Mouse (Mus musculus): Measurements from ENCODE around the gene Rad51d.
A peak's percentile ranks its signal among the peaks of the same experiment; 100 is the strongest.
"Not testable (repeated sequence)": the region's sequence is repeated elsewhere in the genome, so short reads cannot be mapped to it uniquely, and the experiment has no call there.

The Rad51d gene

DNA sequence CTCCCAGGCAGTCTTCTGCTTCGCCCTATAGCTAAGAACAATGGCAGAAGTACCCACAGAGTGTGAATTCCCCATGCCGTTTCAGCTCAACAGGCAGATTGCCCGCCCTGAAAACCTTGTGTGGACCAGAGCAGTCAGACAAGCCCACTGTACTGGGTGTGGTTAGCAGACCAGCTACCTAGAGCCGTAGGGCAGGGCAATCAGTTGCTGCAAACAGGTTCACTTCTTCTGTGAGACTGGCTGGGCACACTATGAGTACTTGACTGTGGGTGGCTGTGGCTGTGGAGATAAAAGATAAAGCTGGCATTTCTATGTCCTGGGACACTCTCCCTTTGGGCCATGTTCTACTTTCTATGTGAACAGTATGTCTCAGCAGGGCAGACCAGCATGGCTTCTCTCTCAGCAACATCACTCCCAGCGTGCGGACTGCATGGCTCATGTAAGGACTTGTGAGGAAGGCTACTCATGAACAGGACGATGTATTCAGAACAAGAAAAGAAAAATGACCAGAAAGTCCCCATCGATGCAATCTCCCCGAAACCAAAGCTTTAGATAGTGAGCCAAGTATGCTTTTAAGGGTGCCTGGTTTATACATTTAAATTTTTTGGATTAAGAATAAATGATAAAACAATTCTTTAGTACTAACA lies 35.0 kb downstream of the Rad51d start:
- no peak for DNase-seq (ENCODE audit: low spot score)

DNA sequence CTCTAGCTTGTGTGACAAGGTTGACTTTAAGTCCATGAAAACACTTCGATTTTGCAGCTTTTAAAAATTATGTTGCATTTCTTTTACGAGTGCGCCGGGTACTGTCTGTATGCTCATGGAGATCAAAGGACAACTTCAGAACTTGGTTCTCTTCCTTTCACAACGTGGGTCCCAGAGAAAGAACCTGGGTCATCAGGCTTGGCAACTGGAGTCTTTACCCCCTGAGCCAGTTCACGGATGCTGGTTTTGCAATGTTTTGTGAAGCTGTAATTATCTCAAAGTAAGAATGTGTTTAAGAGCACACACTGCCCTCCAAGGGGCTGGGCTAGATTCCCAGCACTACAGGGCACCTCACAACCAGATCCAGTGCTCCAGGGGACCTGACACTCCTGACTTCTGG lies 36.3 kb downstream of the Rad51d start:
- DNase-seq (ENCODE audit: low spot score), result no peak

DNA sequence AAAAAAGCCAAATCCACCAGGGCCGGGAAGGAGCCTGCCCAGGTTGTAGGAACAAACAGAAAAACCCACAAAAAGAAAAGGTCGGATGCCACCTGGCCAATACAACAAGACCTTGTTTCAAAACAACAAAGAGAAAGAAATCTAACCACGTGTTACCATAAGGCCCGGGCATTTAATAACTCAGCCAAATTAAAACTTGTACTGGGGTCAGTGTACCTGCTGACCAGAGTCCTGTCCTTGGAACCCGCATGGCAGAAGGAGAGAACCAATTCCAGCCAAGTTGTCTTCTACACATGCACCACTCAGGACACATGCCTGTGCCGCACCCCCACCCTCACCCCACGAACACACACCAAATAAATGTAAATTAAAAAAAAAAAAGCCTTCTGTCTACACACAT lies 37.5 kb downstream of the Rad51d start:
- DNase-seq (ENCODE audit: low spot score), result no peak

DNA sequence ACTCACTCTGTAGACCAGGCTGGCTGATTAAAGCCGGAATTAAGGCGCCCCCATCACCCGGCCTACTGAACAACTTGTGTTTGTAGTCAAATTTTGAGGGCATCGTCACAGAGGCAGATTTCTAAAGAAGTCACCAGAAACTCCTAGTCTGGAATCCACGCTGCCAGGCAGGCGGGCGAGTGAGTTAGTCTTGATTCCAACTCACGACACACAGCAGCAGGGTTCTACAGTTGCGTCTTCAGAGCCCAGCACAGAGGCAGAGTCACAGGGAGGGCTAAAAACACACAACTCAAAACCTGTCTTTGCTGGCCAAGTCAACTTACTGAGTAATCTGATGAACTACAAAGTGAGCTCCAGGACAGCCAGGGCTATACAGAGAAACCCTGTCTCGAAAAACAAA lies 37.9 kb downstream of the Rad51d start:
- DNase-seq (ENCODE audit: low spot score), result no peak

DNA sequence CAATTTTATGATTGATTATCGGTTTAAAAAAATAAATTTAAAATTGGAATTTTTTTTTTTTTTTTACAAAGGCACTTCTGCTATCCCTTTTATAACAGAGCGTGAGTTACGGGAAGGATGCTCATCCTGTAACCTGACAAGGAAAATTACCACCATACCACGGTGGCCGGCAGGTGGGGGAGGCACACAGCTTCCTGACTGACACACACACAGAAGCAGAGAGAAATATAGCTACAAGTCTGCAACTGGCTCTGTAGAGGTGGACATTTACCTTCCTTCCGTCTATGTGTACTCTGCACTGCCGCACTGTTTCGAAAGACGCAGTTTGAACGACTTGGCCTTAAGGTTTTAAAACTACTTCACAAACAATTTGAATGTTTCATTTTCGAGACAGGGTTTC lies 38.3 kb downstream of the Rad51d start:
- DNase-seq (ENCODE audit: low spot score), result no peak

DNA sequence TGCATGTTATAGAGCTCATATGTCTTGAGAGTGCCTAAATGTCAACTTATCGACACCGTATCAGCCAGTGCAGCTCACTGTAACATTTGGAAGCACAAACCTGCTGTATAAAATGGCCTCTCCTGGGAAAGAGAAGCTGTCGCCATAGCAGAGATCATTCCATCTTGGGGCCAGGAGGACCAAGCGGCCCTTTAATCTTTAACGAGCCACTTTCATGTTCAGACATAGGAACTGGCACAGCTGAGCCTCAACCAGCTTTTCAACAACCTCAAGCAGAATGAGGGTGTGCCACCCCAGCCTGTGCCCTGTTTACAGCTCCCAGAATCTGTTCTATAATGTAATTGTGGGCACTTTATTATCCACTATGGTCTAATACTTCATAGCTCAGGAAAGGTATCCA lies 40.2 kb downstream of the Rad51d start:
- no peak for DNase-seq (ENCODE audit: low spot score)

DNA sequence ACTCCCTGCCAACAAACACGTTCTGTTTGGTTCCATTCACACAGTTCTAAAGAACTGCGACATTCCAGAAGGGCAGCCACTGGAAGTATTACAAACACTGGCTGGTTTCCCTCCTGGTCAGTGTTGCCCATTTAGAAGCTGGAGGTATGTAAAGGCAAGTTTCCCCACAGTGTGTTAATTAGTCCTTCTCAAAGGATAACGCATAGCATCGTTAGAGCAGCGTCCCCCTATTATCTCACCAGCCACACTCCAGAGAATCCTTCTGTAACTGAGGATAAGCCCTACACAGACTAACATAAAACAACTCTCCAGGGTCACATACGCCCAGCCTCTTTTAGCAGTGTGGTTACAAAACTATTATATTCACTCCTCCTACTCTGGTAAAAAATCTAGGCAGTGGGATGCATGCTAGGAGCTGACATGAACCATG lies 42.8 kb downstream of the Rad51d start:
- peak; percentile 10 for DNase-seq (ENCODE audit: low spot score)

DNA sequence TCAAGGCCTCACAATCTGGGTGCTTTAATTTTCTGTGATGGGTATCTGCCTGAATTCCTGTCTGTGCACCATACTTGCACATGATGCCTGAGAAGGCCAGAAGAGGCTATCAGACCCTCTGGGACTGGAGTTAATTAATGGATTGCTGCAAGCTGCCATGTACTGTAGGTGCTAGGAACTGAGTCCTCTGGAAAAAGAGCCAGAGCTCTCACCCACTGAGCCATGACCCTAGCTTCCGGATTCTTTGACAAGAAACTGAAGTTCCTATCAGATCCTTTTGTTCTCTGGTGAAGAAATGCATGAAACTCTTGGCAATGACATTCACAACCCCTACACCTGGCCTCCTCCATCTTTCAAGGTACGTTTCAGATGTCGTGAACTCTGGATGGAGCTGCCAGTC lies 43.5 kb downstream of the Rad51d start:
- no peak for DNase-seq (ENCODE audit: low spot score)

DNA sequence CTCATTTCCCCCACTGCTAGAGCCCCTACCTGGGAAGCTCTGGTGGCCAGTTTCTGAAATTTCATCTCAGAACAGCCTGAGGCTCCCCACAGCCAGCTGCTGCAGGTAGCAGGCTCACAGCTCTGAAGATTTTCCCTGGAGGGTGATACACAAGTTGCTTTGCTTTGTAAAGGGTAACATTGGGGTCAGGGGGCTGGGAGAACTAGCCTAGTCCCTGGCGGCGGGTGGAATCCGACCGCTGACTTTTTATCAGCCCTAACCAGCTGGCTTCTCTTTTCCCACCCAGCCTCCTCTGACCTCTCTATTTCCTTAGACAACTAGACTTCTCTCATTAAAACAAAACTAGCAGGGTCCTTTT lies 44.4 kb downstream of the Rad51d start:
- DNase-seq (ENCODE audit: low spot score), result peak; percentile 39

DNA sequence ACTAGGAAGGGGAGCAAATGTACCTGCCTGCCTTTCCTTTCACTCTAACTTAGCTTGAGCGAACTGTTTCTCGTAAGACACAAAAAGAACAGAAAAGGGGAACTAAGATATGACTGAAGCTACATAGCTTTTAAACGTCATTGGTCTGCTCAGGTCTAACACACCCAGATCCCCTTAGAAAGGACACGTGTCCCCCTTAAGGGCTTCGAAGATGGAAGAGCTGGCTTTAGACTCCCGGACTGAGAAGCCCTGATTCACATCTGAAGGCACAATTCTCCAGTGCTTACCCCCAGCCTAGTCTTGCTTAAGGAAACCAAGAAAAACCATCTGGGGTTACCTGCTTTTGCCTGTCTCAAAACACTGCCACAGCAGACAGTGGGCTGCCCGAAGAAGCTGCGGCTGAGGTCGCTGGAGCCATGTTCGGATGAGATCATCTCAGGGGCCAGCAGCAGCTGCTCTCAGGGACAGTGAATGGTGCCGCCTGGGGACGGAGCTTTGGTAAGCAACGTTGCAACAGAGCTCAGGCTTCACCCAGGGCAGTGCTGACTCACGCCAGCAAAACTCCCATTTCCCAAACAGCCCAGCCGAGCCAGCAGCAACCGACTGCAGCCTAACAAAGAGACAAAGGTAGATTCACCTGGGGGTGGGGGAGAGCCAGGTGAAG lies 44.9 kb downstream of the Rad51d start:
- DNase-seq (ENCODE audit: low spot score), result peak; percentile 79

DNA sequence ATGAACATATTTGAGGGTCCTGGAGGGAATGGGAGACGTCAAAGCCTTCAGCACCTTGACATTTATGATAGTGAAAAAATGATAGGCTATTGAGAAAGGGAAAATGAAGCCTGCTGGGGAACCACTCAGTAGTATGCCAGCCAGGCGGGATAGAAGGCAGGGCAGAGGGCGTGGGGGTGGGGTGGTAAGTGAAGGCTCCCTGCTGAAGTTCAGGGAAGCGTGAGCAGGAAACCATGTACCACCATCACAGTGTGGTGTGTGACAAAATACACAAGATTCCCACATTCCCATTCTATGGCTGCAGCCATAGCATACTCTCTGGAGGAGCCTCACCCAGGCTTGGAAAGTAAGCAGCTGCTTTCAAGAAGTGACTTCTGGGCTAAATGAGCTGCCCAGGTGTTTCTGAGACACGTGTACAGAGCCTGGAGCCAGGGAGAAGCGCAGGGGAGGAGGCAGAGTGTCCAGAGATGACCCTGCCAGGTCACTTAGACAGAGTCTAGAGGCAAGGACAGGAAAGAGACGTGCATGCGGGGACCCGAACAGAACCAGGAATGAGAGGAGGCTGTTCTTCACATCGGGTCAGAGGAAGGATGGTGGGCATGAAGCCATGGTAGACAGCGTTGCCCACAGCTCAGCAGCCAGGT lies 45.5 kb downstream of the Rad51d start:
- no peak for DNase-seq (ENCODE audit: low spot score)

DNA sequence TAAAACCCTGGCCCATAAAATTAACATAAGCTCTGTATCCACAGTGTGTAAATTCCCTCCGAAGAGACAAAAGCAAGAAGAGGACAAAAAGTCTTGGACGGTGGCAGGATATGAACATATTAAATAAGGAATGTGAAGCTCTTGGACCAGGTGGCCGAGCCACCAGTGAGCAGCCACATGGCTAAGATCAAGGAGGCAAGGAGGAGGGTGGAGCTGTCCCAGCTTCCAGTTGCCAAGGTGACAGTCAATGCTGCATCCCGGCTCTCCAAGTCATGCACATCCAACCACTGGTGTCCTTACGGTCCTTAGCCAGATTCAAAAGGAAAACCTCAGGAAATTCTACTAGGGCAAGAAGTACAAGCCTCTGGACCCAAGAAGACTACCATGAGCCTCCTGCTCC lies 51.9 kb downstream of the Rad51d start:
- DNase-seq (ENCODE audit: low spot score), result no peak

DNA sequence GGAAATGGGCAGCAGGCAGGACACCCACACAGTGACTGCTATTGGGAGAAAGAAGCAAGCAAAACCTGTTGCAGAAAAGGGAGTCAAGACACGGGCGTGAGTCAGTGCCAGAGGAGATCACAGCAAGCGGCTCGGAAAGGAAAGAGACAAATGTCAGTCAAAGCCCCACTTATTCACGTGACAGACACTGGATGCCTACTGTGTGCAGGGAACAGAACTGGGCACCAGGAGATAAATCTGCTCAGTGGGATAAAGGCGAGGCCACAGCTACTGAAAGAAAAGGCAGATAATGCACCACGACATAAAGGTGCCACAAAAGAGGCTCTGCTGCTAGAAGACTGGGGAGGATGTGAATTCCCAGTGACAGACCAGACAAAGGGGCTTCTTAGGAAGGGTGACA lies 52.6 kb downstream of the Rad51d start:
- DNase-seq (ENCODE audit: low spot score), result peak; percentile 13

DNA sequence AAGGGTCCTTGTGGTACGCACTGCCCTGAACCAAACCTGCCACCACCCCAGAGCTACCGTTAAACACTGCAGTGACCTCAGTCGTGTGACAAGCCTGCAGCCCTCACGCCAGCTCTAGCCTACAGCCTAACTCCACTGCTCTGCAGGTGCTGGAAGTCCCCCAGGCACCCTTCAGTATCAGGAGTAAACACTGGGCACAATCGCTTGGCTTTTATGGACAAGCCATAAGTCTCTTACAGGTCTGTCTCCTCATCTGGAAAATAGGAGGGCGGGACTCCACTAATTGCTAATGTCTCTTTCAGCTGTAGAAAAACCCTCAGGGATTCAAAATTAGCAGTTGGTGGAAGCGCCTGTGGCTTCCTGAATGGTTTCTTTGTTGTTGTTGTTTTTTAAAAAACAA lies 53.2 kb downstream of the Rad51d start:
- no peak for DNase-seq (ENCODE audit: low spot score)

DNA sequence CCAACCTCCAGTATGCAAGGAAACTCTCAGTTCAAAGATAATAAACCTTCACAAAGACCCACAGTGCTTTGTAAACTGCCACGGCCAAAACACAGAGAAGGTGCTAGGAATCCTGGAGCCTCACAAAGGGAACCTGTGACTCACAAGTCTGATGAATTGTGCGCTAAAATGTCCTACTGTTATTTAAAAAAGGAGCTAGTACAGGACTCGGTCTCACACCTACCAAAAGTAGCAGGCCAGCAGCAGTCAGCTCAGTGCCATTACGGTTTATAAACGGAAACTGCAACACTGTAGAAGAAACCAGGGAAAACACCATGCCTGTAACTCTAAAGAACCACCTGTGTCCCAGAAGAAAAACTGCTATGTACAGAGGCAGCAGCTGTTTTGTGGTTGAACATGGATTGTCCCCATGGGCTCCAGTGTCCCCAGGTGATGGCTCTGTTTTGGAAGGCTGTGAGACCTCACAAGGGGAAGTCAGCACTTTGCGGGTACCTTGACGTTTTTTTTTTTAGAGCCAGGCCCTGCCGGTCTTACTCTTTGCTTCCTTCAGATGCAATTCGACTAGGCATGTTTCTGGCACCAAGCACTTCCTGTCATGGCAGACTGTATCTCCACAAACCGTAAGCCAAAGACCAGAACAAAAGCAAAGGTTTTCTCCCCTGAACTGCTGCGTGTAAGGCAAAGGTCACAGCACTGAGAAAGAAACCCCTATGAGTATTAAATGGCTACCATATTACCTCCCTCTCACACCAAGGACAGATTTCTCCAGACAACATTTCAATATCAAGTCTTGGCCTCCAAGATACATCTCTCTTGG lies 54.6 kb downstream of the Rad51d start:
- DNase-seq (ENCODE audit: low spot score), result no peak

DNA sequence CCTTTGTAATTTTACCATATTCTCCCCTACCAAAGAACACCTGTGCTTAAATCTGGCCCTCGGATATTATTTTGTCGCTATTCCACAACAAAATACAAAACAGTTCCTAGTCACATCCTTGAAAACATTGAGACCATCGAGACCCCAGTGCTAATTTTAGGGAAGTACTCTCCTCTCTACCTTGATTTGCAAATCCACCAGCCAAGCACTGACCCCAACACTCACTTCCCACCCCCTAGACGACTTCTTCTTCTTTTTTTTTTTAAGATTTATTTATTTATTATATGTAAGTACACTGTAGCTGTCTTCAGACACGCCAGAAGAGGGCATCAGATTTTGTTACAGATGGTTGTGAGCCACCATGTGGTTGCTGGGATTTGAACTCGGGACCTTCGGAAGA lies 56.1 kb downstream of the Rad51d start:
- DNase-seq (ENCODE audit: low spot score), result not testable (repeated sequence)

DNA sequence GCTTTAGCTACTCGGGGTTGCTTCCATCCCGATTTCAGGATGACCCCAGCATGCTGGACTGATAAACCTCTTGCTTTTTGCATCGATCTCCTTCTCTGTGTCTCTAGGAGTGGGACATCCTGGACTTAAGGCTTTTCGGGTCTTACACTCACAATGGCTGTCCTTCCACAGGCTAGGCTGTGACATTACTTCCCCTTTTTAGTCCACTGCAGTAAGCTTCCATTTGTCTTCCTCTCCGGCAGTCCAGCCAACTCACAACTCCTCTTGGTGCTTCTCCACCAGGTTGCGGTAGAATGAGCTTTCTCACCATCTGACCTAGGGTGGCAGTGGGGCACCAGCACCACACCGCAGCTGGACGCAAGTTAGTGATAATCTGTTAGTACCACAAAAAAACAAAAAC lies 56.5 kb downstream of the Rad51d start:
- DNase-seq (ENCODE audit: low spot score), result no peak

DNA sequence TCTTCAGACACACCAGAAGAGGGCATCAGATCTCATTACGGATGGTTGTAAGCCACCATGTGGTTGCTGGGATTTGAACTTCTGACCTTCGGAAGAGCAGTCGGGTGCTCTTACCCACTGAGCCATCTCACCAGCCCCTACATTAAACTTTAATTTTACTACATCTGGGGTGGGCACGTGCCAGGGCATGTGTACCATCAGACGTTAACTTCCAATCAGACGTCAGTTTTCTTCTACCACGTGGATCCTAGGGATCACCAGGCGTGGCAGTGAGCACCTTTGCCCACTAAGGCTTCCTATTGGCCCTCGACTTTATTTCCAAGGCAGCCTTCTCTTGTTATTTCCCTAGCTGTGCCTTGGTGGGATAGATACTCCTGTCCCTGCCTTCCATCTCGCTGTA lies 58.0 kb downstream of the Rad51d start:
- not testable (repeated sequence) for DNase-seq (ENCODE audit: low spot score)

DNA sequence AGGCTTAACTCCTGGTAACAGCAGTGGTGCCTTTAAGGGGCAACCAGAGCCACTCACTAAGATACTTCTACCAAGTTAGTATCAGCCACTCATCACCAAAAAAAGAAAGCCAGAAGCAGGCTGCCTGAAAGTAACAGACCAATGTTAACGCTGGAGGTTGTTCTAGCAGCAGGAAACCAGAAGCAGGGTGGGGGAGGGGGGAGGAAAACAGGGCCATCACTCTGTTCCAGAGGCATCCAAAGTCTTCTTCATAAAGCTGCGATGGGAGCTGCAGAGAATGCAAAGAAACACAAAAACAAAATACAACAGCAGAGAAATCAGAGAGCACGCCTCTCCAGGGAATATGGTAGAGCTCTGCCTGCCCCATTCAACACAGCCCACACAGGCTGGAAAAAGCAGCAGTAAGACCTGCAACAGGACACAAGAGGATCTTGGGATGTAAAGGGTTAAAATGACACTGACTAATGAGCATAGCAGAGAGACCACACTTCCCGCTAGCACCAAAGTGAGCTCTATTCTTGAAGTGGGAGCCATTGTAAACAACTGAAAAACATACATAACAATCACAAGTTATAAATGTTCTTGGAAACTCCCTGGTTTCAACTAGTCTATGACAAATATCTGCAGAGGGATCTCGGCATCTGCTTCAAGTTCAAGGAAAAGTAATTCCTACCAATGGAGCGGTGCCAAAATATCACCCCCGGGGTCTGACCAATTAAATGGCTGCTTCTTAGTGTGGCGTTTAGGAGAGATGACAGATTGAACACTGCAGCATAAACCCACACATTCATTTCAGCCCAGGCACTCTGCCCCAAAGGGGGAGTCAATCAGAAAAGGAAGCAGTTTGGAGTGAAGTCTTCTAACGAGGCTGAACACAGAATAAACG lies 59.2 kb downstream of the Rad51d start:
- peak; percentile 61 for DNase-seq (ENCODE audit: low spot score)

DNA sequence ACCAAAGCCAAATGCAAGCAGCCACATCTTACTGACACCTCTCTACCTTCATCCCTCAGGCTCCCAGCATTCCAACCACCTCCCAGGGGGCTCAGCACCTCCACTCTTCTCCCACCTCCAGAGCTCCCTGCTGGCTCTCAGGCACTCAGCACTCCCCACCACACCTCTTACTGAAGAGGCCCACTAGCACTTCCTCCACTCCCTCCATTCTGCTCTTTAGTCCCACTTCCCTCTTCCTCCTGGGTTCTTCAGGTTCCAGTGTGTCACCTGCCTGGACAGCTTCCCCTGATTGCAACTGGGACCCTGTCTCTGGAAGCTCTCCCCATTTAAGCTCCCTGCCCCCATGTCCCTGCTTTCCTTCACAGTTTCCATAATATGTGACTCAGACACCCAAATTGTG lies 63.6 kb downstream of the Rad51d start:
- no peak for DNase-seq (ENCODE audit: low spot score)
